Mouse (Mus musculus): ENCODE measurements around the gene Psd4.

DNA sequence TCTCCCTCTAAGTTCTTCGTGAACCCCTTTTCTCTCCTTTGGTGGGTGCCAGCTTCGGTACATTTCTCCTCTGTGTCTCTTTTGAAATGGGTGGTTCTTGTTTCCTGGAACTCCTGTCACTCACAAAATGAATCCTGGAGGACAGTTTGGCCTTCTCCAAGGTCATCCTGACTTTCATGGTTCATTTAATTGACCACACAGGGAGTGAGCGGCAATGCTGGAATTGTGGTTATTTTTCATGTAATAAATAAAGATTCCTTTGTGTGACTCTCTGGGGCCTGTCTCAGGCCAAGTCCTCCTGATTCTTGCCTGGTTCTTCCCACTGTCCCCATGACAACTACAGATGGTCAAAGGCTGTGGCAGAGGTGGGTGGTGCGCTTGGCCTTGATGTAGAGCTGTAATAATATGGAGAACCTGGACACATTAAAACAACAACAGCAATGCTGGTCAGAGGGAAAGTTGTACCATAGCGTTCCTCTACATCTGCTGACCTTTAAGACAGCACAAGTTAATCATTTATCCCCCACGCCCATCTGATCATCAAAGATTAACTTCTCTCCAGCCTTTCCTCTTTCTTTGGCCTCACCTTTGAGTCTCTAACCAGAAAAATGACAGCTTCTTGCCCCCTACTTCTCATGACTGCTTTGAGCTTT lies 54.0 kb downstream of the Psd4 start:
- TF ChIP-seq CTCF (IDR thresholded peaks at IDR 0.05; ENCODE audit: extremely low read depth, insufficient read depth, insufficient read length, insufficient replicate concordance): no peak
- TF ChIP-seq POLR2A (IDR thresholded peaks at IDR 0.05; ENCODE audit: low read depth, low read length): no peak

Data from spleen, adult 2 months (tissue).